Mouse (Mus musculus) frontal cortex, postnatal 25 days (tissue): Measurements from ENCODE around the gene Cd2bp2.
A peak's percentile ranks its signal among the peaks of the same experiment; 100 is the strongest.

ENCODE experiments used
- DNase-seq, 2 experiments: peaks; one replicate each; pipeline ENCODE4 v3.0.0; 2022; ENCODE audit warnings: low spot score in 2 of 2

Cd2bp2 gene

GRCm38 (mm10) chr7:127217901-127218642 lies 22.2 kb upstream of the Cd2bp2 start:
- DNase-seq = no peak

DNA sequence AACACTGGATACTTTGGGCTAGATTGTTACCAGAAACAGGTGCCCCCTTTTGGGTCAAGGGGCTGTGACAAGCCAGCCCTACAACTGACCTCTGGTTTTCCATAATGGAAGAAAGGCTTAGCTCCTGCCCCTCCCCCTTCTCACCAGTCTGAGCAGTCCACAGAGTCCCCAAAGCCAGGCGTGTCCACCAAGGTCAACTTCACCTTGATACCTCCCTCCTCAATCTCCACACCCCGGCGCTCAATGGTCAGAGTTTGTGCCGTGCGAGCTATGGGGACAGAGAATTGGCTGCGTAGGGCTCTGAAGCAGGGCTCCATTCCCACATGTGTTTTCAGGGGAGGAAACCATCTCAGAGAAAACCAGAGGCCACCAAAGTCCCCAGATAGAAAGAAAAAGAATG lies 21.6 kb upstream of the Cd2bp2 start:
- no peak for DNase-seq

DNA sequence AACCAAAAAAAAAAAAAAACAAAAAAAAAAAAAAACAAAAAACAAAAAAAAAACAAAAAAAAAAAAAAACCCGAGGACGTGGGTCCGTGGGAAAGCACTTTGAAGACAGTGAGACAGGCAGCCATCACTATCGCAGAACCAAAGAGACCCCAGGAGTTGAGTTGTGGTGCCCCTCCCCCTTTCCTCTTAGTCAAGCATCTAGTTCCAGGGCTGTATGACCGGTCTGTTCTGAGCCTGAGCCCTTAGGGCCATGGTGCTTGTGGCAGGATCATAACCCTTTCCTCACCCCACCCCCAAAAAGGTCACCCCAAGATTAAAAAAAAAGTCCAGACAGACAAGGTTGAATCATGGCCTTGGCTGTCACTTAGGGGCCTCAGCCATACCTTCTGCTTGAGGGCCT lies 20.5 kb upstream of the Cd2bp2 start:
- DNase-seq = no peak

DNA sequence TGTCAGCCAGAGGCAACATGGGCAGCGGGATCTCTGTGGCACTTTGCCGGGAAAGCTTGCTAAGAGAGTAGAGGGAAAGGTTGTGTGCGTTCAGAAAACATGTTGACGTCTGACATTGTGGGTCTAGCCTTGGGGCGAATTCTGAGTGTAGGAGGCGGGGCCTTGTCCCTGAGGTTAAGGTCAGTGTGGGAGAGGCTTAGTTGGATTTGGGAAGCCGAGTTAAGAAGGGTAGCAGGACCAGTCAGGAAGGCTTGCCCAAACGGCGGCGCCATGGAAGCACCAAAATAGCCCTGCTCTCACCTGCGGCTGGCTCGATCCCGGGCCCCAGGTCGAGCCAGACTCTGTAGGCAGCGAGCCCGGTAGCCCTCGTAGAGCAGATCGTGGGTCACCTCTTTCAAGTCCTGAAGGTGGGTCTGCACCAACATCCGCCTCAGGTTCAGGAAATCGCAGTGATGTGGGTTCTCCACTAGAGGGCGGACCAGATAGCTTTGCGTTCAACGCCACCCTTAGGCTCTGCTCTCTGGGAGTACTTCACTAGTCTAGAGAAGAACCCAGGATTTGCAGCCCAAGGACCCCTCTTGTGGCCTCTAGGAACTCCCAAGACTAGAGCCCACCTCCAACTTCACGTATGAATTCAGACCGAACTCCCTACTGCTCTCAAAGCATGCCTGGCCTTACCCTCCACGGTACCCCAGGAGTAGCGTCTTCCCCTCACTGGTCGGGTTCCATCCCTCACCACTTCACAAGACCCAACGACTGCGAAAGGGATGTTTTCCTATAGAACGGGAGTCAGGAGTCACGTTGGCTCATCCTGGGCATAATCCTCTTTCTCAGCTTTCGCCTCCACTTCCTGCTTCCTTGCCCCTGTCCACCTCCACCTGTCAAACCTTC lies 19.4 kb upstream of the Cd2bp2 start:
- no peak for DNase-seq

- DNase-seq = no peak
Measured at GRCm38 (mm10) chr7:127214521-127214920, 18.7 kb upstream of the Cd2bp2 start.

DNA sequence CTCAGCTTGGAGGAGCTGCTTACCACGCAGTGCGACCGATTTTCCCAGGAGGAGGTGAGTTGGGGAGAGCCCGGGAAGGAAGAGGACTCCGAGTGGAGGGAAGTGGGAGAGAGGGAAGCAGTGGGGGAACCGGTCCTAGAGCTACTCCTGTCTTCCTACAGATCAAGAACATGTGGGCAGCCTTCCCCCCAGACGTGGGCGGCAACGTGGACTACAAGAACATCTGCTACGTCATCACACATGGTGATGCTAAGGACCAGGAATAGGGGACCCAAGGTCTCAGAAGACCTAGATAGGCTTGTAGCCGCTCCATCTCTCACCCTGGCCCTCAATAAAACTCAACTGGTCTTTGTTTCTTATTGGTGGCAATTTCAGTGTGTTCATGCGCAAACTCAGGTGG lies 18.1 kb upstream of the Cd2bp2 start:
- DNase-seq = no peak

- DNase-seq = no peak
Measured at GRCm38 (mm10) chr7:127213485-127213884, 17.6 kb upstream of the Cd2bp2 start.

GRCm38 (mm10) chr7:127212432-127213250 lies 16.8 kb upstream of the Cd2bp2 start:
- DNase-seq = no peak

DNA sequence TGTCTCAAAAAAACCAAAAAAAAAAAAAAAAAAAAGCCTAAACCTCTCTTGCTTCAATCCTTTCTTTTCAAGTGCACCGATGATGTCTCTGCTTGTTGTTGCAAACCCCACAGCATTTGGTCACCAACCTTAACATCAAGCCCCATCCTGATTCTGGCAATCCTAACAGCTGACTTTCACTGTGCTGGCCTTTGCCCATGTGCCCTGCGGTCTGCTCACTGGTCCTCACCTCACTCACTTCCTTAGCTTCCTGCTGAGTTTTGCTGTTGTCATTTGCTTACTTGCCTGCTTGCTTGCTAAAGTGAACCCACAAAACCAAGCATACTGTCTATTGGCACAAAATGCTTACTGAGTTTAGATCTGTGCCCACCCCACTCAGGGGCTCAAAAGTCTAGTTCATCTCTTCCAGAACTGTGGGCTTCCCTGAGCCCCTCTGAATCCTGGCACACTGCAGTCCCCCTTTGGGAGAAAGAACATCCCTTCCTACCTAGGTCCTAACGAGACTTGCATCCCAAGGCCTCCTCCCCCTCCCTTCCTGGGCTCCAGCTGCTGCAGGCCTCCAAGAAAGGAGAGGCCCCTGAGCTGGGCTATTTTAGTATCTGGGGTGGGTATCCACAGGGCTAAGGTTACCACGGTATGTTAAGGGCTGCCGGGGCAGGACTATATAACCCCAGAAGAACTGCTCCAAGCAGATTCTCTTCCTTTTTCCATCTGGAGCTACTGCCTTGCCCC lies 15.3 kb upstream of the Cd2bp2 start:
- no peak for DNase-seq

GRCm38 (mm10) chr7:127210266-127210665 lies 14.4 kb upstream of the Cd2bp2 start:
- DNase-seq = no peak

GRCm38 (mm10) chr7:127209851-127210250 lies 14.0 kb upstream of the Cd2bp2 start:
- DNase-seq = no peak

GRCm38 (mm10) chr7:127208553-127209438 lies 12.9 kb upstream of the Cd2bp2 start, which contains the start of gene Mylpf:
Gene Mylpf, plus strand, starts transcription at chr7:127208890.
- DNase-seq = peak; percentile 79 to 81

DNA sequence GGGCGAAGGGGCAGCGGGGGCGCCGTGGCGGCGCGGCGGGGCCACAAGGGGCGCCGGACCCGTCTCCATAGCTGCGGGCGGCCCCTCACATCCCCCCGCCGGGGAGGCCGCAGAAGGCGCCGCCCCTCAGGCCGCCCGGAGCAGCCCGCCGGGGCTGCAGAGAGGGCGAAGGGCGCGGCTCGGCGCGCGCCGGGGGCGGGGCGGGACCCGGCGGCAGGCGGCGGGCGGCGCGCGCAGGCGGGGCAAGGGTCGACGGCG lies 12.4 kb upstream of the Cd2bp2 start, which contains the start of gene Tbc1d10b:
Gene Tbc1d10b (minus strand): TSS at position 174 of the 258 bp plus-strand sequence.
- no peak for DNase-seq

GRCm38 (mm10) chr7:127207374-127208294 lies 11.8 kb upstream of the Cd2bp2 start:
- no peak for DNase-seq

DNA sequence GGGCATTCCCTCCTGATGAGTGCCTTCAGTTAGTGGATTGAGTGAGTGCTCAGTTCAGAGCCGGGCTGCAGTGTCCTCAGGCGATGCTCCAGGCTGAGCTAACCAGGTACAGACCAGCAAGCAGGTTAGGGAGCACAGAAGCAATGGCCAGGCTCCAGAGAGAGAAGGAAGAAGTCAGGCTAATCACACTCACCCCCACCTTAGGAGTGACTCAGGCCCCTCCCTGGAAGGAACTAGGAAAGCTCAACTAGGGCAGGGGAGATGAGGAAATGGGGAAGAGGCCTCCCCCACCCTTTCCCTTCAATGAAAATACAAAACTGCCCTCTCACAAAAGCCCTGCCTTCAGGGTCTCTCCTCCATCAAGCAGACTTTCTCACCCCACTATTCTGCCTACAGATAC lies 10.8 kb upstream of the Cd2bp2 start:
- DNase-seq = no peak

DNA sequence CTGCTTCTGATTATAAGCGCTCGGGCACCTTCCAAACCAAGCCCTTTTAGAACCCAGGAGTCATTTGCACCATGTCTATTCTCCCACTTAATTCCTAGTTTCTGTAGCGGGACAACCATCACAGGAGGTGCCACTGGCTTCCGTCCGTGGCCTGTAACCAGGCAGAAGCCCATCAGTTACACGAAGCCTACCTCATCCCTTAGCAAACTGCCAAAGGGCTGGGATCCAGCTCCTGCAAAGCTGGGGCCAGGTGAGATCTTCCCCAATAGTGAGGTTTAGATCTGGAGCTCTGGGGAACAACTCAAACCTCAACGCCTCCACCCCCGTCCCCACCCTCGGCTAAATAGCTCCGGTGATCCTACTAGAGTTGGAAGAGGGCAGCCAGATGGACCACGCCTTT lies 634 bp upstream of the Cd2bp2 start:
- DNase-seq = no peak

DNA sequence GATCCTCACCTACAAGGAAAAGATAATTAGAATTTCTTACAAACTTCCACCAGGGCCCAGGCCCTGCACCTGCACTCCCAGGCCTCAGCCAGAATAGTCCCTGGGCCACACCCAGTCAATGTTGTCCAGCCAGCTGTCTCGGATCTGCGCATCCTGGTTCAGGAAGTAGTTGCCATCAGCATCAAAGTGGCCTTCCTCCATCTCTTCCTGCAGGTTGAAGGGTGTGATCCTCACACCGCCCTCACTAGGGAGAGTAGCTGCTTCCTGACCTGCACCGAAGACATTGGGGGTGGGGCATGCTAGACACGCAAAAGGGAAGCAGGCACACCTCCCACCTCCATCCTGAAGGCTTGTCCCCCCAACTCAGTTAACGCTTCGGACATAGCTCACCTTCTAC lies 1.2 kb downstream of the Cd2bp2 start:
- DNase-seq = no peak

- DNase-seq = no peak
Measured at GRCm38 (mm10) chr7:127194011-127194632, 1.7 kb downstream of the Cd2bp2 start.

DNA sequence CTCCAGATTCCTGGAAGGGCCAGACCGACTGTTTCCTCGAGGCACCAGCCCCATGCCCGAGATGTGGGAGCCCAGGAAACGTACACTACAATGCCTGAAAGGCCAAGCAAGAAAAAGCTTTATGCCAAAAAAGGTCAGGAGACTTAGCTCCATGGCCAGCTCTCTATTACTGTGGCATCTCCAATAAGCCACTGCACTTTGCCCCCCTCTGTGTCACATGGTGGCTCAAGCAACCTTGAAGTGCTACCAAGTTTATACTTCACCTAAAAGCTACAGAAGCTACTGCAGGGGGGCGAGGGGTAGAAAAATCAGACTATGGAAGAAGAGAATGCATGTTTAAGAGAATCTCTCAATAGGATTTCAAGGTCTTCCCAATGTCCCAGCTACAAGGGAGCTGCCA lies 2.9 kb downstream of the Cd2bp2 start:
- no peak for DNase-seq
